Mouse (Mus musculus) left cerebral cortex, adult 8-10 months (tissue): Measurements from ENCODE around the gene Aldoart1. TPM values are rescaled to one million over a fixed set of nuclear protein-coding genes. Genes with fewer than 3 reads are reported as not detected.

Experiments used
- DNase-seq, 2 experiments: peaks; one replicate each; pipeline ENCODE4 v3.0.0; 2022; ENCODE audit warnings: low spot score in 2 of 2
- total RNA-seq, 4 experiments: library from RNA; stranded (reverse); gene quantifications; 2 replicates each; pipeline ENCODE4 v1.2.4; 2022

The Aldoart1 gene
- total RNA-seq = not detected

- no peak for DNase-seq
Observed at GRCm38 (mm10) chr4:72852534-72852933, at the start of gene Aldoart1. Aldoart1 (minus strand) TSS chr4:72852634.

- no peak for DNase-seq
Observed at GRCm38 (mm10) chr4:72901566-72901965, 49.1 kb upstream of the Aldoart1 start.

DNA sequence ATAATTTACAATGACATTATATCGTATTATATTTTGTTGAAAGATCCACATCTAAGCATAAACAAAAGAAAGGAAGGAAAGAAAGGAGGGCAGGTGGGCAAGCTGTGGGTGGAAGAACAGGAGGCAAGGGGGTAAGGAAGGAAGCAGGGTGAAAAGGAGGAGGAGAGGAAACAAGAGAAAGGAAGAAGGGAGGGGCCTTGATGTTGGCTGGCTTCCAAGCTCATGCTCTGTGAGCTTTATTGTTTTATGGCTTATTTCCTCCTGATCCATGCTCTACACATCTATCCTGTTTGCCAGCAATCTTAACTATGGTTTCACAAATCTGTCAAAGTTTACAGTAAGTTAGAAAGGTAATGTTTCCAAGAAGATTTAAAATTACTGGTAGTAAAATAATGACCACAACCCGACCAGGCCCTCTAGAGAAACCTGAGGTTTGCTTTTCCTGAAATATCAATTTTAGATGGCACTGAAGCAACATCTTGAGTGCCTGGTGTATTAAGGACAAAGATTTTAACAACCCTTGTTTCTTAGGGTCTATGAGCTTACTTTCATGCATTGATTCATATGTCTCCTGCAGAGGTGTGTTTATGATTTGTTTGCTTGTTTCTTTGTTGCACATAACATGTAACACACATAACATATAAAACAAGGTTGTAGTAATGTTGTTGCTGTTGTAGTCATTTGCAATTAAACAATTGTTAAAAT lies 13.1 kb upstream of the Aldoart1 start:
- no peak for DNase-seq

DNA sequence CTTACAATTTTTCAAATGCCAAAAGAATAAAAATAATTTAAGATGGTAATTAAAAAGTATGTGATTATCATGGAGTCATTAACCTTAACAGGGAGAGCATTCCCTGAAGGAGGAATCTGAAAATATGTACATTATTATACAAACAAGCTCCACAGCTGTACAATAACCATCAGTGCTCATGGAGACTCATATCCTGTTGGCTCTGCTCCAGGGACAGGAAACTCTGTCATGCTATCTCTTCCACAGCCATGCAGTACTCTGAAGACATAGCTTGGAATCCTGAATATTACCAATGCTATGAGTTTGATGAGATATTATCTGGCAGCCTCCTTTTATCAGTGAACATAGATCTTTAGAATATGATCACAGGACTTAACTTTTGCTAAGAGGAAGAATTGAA lies 8.2 kb downstream of the Aldoart1 start:
- no peak for DNase-seq

- no peak for DNase-seq
Observed at GRCm38 (mm10) chr4:72843025-72843424, 9.4 kb downstream of the Aldoart1 start.

DNA sequence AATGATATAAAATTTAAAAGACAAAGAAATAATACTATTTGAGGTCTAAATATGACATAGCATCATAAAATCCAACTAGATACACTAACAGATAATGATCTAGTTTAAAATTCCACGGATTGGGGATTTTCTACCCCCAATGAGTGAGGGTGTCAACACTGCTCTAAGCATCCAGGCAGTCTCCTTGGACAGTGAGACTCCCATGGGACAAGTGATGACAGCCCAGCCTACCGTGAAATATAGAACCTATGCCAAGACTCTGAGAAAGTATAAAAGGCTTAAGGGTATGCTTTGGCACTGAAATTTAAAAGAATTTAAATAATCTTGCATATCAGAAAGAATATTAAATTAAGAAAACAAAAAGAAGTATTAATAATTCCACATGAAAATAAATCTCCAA lies 16.0 kb downstream of the Aldoart1 start:
- DNase-seq = no peak

- no peak for DNase-seq
Observed at GRCm38 (mm10) chr4:72835400-72835799, 17.0 kb downstream of the Aldoart1 start.

- no peak for DNase-seq
Observed at GRCm38 (mm10) chr4:72800816-72801215, 51.6 kb downstream of the Aldoart1 start.
